Mouse (Mus musculus) heart, adult 2 months (tissue): Measurements from ENCODE around the gene Ptprd.

Experiments used
- CTCF ChIP-seq: fragments of 200-600 bp; IDR thresholded peaks from 2 replicates; pipeline ENCODE4 v1.8.1; 2022; ENCODE audit warnings: antibody characterized with exemption, mild to moderate bottlenecking, moderate library complexity
- EP300 ChIP-seq: fragments of 200-500 bp; IDR thresholded peaks from 2 replicates; pipeline ENCODE4 v1.6.1; 2011; ENCODE audit warnings: low read depth, low read length, control low read depth; ENCODE audit not compliant: insufficient read depth
- POLR2A ChIP-seq: fragments of 200-500 bp; IDR thresholded peaks from 2 replicates; pipeline ENCODE4 v1.6.1; 2011; ENCODE audit warnings: mild to moderate bottlenecking, low read depth, low read length, control low read depth; ENCODE audit not compliant: insufficient read depth

DNA sequence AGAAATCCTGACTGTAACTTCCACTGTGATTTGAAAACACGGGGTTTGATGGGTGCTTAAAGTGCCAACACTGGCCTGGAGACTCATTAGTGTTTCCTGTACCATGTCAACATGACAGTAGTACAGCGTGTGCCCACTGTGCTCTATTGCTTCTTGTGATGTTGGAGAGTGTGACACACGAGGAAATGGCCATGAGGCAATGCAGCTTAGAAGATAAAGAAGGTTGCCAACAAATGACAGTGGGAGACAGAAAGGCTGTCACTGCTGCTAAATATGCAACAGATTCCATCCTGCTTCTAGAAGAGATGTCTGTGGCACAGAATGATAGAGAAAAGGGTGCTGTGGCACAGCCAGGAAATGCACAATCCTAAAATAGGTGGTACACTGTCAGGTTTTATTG is 6.7 kb downstream of the Ptprd start:
- TF ChIP-seq CTCF (no peak), POLR2A (no peak), EP300 (no peak)
